Mouse (Mus musculus) midbrain, embryonic 15.5 days (tissue): ENCODE measurements at regions not wholly inside any gene's neighbourhood (a gene's known extent, or its start where the extent isn't known, plus 50 kb on each side); places are given as distances from the start of the nearest gene placed in this dataset.
A peak's percentile ranks its signal among the peaks of the same experiment; 100 is the strongest.
"Not testable (repeated sequence)": the region's sequence is repeated elsewhere in the genome, so short reads cannot be mapped to it uniquely, and the experiment has no call there.

Experiments used
- ATAC-seq: fragments of 200-750 bp; cut with Nextera tagmentation; replicated peaks from 2 replicates; pipeline ENCODE4 v1.8.0; 2017; ENCODE audit warnings: moderate TSS enrichment
- H3K27ac ChIP-seq: fragments of 300-500 bp; sonication (generic); 2 replicates; pipeline ENCODE4 v1.5.1; 2015; ENCODE audit warnings: mild to moderate bottlenecking, inconsistent platforms
- H3K27me3 ChIP-seq: fragments of 300-500 bp; sonication (generic); replicated peaks from 2 replicates; pipeline ENCODE4 v1.6.1; 2015; ENCODE audit warnings: inconsistent platforms
- H3K36me3 ChIP-seq: fragments of 300-500 bp; sonication (generic); replicated peaks from 2 replicates; pipeline ENCODE4 v1.6.1; 2015; ENCODE audit warnings: inconsistent platforms
- H3K4me1 ChIP-seq: fragments of 300-500 bp; sonication (generic); 2 replicates; pipeline ENCODE4 v1.6.1; 2015; ENCODE audit warnings: inconsistent platforms
- H3K4me2 ChIP-seq: fragments of 300-500 bp; sonication (generic); 2 replicates; pipeline ENCODE4 v1.6.1; 2015; ENCODE audit warnings: inconsistent platforms, mild to moderate bottlenecking, moderate library complexity
- H3K4me3 ChIP-seq: fragments of 300-500 bp; sonication (generic); 2 replicates; pipeline ENCODE4 v1.5.1; 2015; ENCODE audit warnings: mild to moderate bottlenecking, inconsistent platforms
- H3K9ac ChIP-seq: fragments of 300-500 bp; sonication (generic); 2 replicates; pipeline ENCODE4 v1.6.1; 2015; ENCODE audit warnings: mild to moderate bottlenecking, inconsistent platforms
- H3K9me3 ChIP-seq: fragments of 300-500 bp; sonication (generic); 2 replicates; pipeline ENCODE4 v1.6.1; 2016; ENCODE audit warnings: inconsistent platforms
- WGBS: fragments of 180-500 bp; shearing (Covaris S2); methylation state at CpG from one replicate; pipeline ENCODE4 v1.1.7; 2015; ENCODE audit warnings: mixed read lengths; 5-methylcytosine and 5-hydroxymethylcytosine counted together

GRCm38 (mm10) chr13:115751271-115751670 lies 558.2 kb downstream of the Isl1 start:
- 79% methylated on average over 7 of the region's 7 CpGs for WGBS

GRCm38 (mm10) chr13:115742080-115742479 lies 567.4 kb downstream of the Isl1 start:
- H3K27me3 ChIP-seq, H3K36me3 ChIP-seq, H3K4me2 ChIP-seq, H3K4me1 ChIP-seq, H3K27ac ChIP-seq, H3K9me3 ChIP-seq, H3K9ac ChIP-seq, H3K4me3 ChIP-seq, ATAC-seq: not testable (repeated sequence)
- WGBS, result 86% methylated on average over 1 of the region's 1 CpGs

More at GRCm38 (mm10) chr13:115751271-115751670, 558.2 kb downstream of the Isl1 start:
- H3K4me1 ChIP-seq, result no peaks in the 10 kb centered on the region
- H3K4me2 ChIP-seq, result no peak overlapping the region
- ATAC-seq, result no peak
- H3K36me3 ChIP-seq, result no peaks in the 10 kb centered on the region
- no peak overlapping the region for H3K4me3 ChIP-seq
- H3K27me3 ChIP-seq, result no peaks in the 10 kb centered on the region
- no peaks in the 10 kb centered on the region for H3K9me3 ChIP-seq
- no peak overlapping the region for H3K27ac ChIP-seq
- no peak overlapping the region for H3K9ac ChIP-seq

GRCm38 (mm10) chr13:115727986-115728385 lies 581.5 kb downstream of the Isl1 start:
- Histone ChIP-seq H3K27ac (no peak overlapping the region), H3K4me2 (no peak overlapping the region), H3K27me3 (no peaks in the 10 kb centered on the region), H3K36me3 (no peaks in the 10 kb centered on the region), H3K9me3 (no peaks in the 10 kb centered on the region), H3K4me3 (no peak overlapping the region), H3K4me1 (no peaks in the 10 kb centered on the region), H3K9ac (no peak overlapping the region)
- 0 out of 2 replicates have a peak, but pooled peaks have one; percentile 60 for ATAC-seq
- WGBS, result 52% methylated on average over 5 of the region's 5 CpGs

- Histone ChIP-seq H3K36me3 (no peaks in the 10 kb centered on the region), H3K4me2 (no peak overlapping the region), H3K9ac (no peak overlapping the region), H3K27ac (no peak overlapping the region), H3K4me1 (no peaks in the 10 kb centered on the region), H3K9me3 (no peaks in the 10 kb centered on the region), H3K4me3 (no peak overlapping the region), H3K27me3 (no peaks in the 10 kb centered on the region)
- 71% methylated on average over 5 of the region's 5 CpGs for WGBS
- peak; percentile 42; the same call in 1 of the 2 replicates for ATAC-seq
Measured at GRCm38 (mm10) chr13:115725356-115725952, 584.0 kb downstream of the Isl1 start.

- Histone ChIP-seq H3K4me2 (no peak overlapping the region), H3K36me3 (no peaks in the 10 kb centered on the region), H3K27ac (no peak overlapping the region), H3K9ac (no peak overlapping the region), H3K4me1 (no peaks in the 10 kb centered on the region), H3K9me3 (no peaks in the 10 kb centered on the region), H3K27me3 (no peaks in the 10 kb centered on the region), H3K4me3 (no peak overlapping the region)
- ATAC-seq, result no peak
- WGBS, result 92% methylated on average over 2 of the region's 2 CpGs
Measured at GRCm38 (mm10) chr13:115719276-115719675, 590.2 kb downstream of the Isl1 start.

- Histone ChIP-seq H3K36me3 (no peaks in the 10 kb centered on the region), H3K4me1 (no peaks in the 10 kb centered on the region), H3K9me3 (no peaks in the 10 kb centered on the region), H3K27ac (no peak overlapping the region), H3K4me2 (no peak overlapping the region), H3K4me3 (no peak overlapping the region), H3K9ac (no peak overlapping the region), H3K27me3 (no peaks in the 10 kb centered on the region)
- no peak for ATAC-seq
- 76% methylated on average over 5 of the region's 5 CpGs for WGBS
Measured at GRCm38 (mm10) chr13:115718859-115719258, 590.6 kb downstream of the Isl1 start.

- Histone ChIP-seq H3K27me3 (peaks cover 14% of the 10 kb centered on the region; the same call in 1 of the 2 replicates), H3K4me3 (no peak overlapping the region), H3K27ac (no peak overlapping the region), H3K9ac (no peak overlapping the region), H3K9me3 (no peaks in the 10 kb centered on the region), H3K36me3 (no peaks in the 10 kb centered on the region), H3K4me2 (no peak overlapping the region), H3K4me1 (no peaks in the 10 kb centered on the region)
- ATAC-seq, result no peak
- WGBS, result 61% methylated on average over 2 of the region's 2 CpGs
Measured at GRCm38 (mm10) chr13:115696197-115696596, 594.4 kb upstream of the Itga1 start.

- Histone ChIP-seq H3K4me1 (0 out of 2 replicates have a peak, but pooled peaks cover 3% of the 10 kb centered on the region), H3K9ac (no peak overlapping the region), H3K27me3 (peaks cover 35% of the 10 kb centered on the region), H3K4me3 (no peak overlapping the region), H3K27ac (no peak overlapping the region), H3K36me3 (no peaks in the 10 kb centered on the region), H3K9me3 (no peaks in the 10 kb centered on the region), H3K4me2 (no peak overlapping the region; the same call in 1 of the 2 replicates)
- ATAC-seq, result peak; percentile 84
- whole genome bisulfite sequencing, result 3% methylated on average over 4 of the region's 4 CpGs
Measured at GRCm38 (mm10) chr13:115687426-115687825, 585.7 kb upstream of the Itga1 start.

GRCm38 (mm10) chr13:115679591-115679990 lies 577.8 kb upstream of the Itga1 start:
- Histone ChIP-seq H3K36me3 (no peaks in the 10 kb centered on the region), H3K4me1 (no peaks in the 10 kb centered on the region), H3K4me3 (no peak overlapping the region), H3K4me2 (no peak overlapping the region), H3K27ac (no peak overlapping the region), H3K9me3 (no peaks in the 10 kb centered on the region), H3K9ac (no peak overlapping the region), H3K27me3 (peaks cover 39% of the 10 kb centered on the region)
- no peak for ATAC-seq
- 41% methylated on average over 6 of the region's 6 CpGs for WGBS

GRCm38 (mm10) chr13:115676836-115677235 lies 575.1 kb upstream of the Itga1 start:
- peaks cover 26% of the 10 kb centered on the region for H3K27me3 ChIP-seq
- no peak for ATAC-seq
- no peaks in the 10 kb centered on the region for H3K9me3 ChIP-seq
- no peaks in the 10 kb centered on the region for H3K36me3 ChIP-seq
- H3K9ac ChIP-seq, result no peak overlapping the region
- H3K4me2 ChIP-seq, result no peak overlapping the region
- 43% methylated on average over 5 of the region's 5 CpGs for WGBS
- H3K27ac ChIP-seq, result no peak overlapping the region
- no peaks in the 10 kb centered on the region for H3K4me1 ChIP-seq
- H3K4me3 ChIP-seq, result no peak overlapping the region

- no peak overlapping the region for H3K4me3 ChIP-seq
- no peak overlapping the region for H3K27ac ChIP-seq
- no peaks in the 10 kb centered on the region for H3K36me3 ChIP-seq
- peaks cover 4% of the 10 kb centered on the region; the same call in 1 of the 2 replicates for H3K27me3 ChIP-seq
- H3K9ac ChIP-seq, result no peak overlapping the region
- 17% methylated on average over 5 of the region's 5 CpGs for WGBS
- H3K4me1 ChIP-seq, result no peaks in the 10 kb centered on the region
- ATAC-seq, result no peak
- no peaks in the 10 kb centered on the region for H3K9me3 ChIP-seq
- no peak overlapping the region for H3K4me2 ChIP-seq
Measured at GRCm38 (mm10) chr13:115673729-115674128, 572.0 kb upstream of the Itga1 start.

GRCm38 (mm10) chr13:115671685-115672084 lies 569.9 kb upstream of the Itga1 start:
- Histone ChIP-seq H3K9ac (no peak overlapping the region), H3K4me1 (no peaks in the 10 kb centered on the region), H3K9me3 (no peaks in the 10 kb centered on the region), H3K4me2 (no peak overlapping the region), H3K27ac (no peak overlapping the region), H3K4me3 (no peak overlapping the region), H3K36me3 (no peaks in the 10 kb centered on the region), H3K27me3 (no peaks in the 10 kb centered on the region)
- ATAC-seq, result no peak
- WGBS, result 89% methylated on average over 7 of the region's 7 CpGs

GRCm38 (mm10) chr13:115669516-115669915 lies 567.8 kb upstream of the Itga1 start:
- no peak overlapping the region for H3K4me2 ChIP-seq
- H3K4me3 ChIP-seq, result no peak overlapping the region

More at GRCm38 (mm10) chr13:115669516-115669915, 567.8 kb upstream of the Itga1 start:
- ATAC-seq, result no peak
- H3K9ac ChIP-seq, result no peak overlapping the region
- no peaks in the 10 kb centered on the region for H3K27me3 ChIP-seq
- 69% methylated on average over 3 of the region's 3 CpGs for WGBS
- H3K9me3 ChIP-seq, result no peaks in the 10 kb centered on the region
- no peaks in the 10 kb centered on the region for H3K4me1 ChIP-seq
- H3K27ac ChIP-seq, result no peak overlapping the region
- H3K36me3 ChIP-seq, result no peaks in the 10 kb centered on the region
